12 mouse cellular contexts compared by ENCODE assay signal in genomic region chr4:44179748-44180147, GRCm38 (mm10). TPM values are rescaled to one million over a fixed set of nuclear protein-coding genes. Genes with fewer than 3 reads are reported as not detected.
A peak's percentile ranks its signal among the peaks of the same experiment; 100 is the strongest.
DNase-seq lines count a peak whose midpoint lies in the region; ATAC-seq and TF ChIP-seq lines count a peak whose summit lies in the region.
"Had no signal": no experiment of that assay in that cellular context is flagged by ENCODE, and none has a peak within 500 bp of the region (broad histone marks: within the 10 kb centered on the region; RNA-seq: fewer than 3 reads in every experiment).

No protein-coding gene starts in this region.

- H3K9me3 ChIP-seq in forebrain, postnatal 0 days (ENCODE audit: low read length): no peaks in the 10 kb centered on the region
- no peaks in the 10 kb centered on the region for H3K9me3 ChIP-seq in forebrain, embryonic 11.5 days (ENCODE audit: control insufficient read depth, low read length)
- H3K9me3 ChIP-seq: liver, embryonic 15.5 days had no signal

- no peak overlapping the region for H3K4me3 ChIP-seq in forebrain, postnatal 0 days (ENCODE audit: low read depth, low read length)
- no peak overlapping the region for H3K4me3 ChIP-seq in forebrain, embryonic 11.5 days (ENCODE audit: low read depth, low read length)
- no peak overlapping the region for H3K4me3 ChIP-seq in layer of hippocampus, adult 2 months
- H3K4me3 ChIP-seq: liver, embryonic 15.5 days had no signal

- no peak overlapping the region for H3K9ac ChIP-seq in forebrain, postnatal 0 days
- no peak overlapping the region for H3K9ac ChIP-seq in forebrain, embryonic 11.5 days (ENCODE audit: low read length)
- H3K9ac ChIP-seq: liver, embryonic 15.5 days had no signal

- H3K4me2 ChIP-seq in forebrain, postnatal 0 days (ENCODE audit: low read depth): no peak overlapping the region
- H3K4me2 ChIP-seq in forebrain, embryonic 11.5 days (ENCODE audit: low read depth, low read length, severe bottlenecking): no peak overlapping the region
- H3K4me2 ChIP-seq: liver, embryonic 15.5 days had no signal

- 28% methylated on average over 5 of the region's 5 CpGs for WGBS in forebrain, postnatal 0 days
- WGBS in forebrain, embryonic 11.5 days: 85% methylated on average over 5 of the region's 5 CpGs

- no peaks in the 10 kb centered on the region for H3K27me3 ChIP-seq in forebrain, postnatal 0 days (ENCODE audit: insufficient read depth, low read length)
- no peaks in the 10 kb centered on the region for H3K27me3 ChIP-seq in forebrain, embryonic 11.5 days (ENCODE audit: control insufficient read depth, insufficient read depth, low read length)
- H3K27me3 ChIP-seq: liver, embryonic 15.5 days had no signal

- no peaks in the 10 kb centered on the region for H3K4me1 ChIP-seq in forebrain, postnatal 0 days (ENCODE audit: insufficient read depth)
- no peaks in the 10 kb centered on the region for H3K4me1 ChIP-seq in forebrain, embryonic 11.5 days (replicated peaks; ENCODE audit: control insufficient read depth, insufficient read depth, low read length)

- H3K27ac ChIP-seq in forebrain, postnatal 0 days (ENCODE audit: low read depth, low read length): no peak overlapping the region
- no peak overlapping the region for H3K27ac ChIP-seq in forebrain, embryonic 11.5 days (ENCODE audit: low read depth, low read length)
- peak overlapping the region; percentile 36; the same call in 1 of the 2 replicates for H3K27ac ChIP-seq in layer of hippocampus, adult 2 months
- H3K27ac ChIP-seq: liver, embryonic 15.5 days; stomach, postnatal 0 days had no signal

- peak; percentile 40 for ATAC-seq in forebrain, postnatal 0 days
- ATAC-seq in forebrain, embryonic 11.5 days (replicated peaks; ENCODE audit: low FRiP score): no peak

- TF ChIP-seq CTCF in forebrain, postnatal 0 days (IDR thresholded peaks at IDR 0.05; ENCODE audit: low read depth): no peak
- no peak; the same call in 1 of the 2 replicates for TF ChIP-seq CTCF in layer of hippocampus, adult 2 months (conservative IDR thresholded peaks at IDR 0.05)

- H3K36me3 ChIP-seq in forebrain, postnatal 0 days (ENCODE audit: insufficient read depth): no peaks in the 10 kb centered on the region
- no peaks in the 10 kb centered on the region for H3K36me3 ChIP-seq in forebrain, embryonic 11.5 days (ENCODE audit: control insufficient read depth, insufficient read depth, low read length)
- H3K36me3 ChIP-seq: liver, embryonic 15.5 days had no signal

- peak; percentile 18 for DNase-seq in forebrain, postnatal 0 days
- no peak for DNase-seq in forebrain, embryonic 11.5 days (ENCODE audit: low spot score)
- DNase-seq in layer of hippocampus, adult 2 months (ENCODE audit: low spot score in 2 of 2): peak in 1 of 2 experiments; percentile 18
- DNase-seq in layer of hippocampus, adult 11-12 months (ENCODE audit: low spot score): no peak
- DNase-seq in urinary bladder, postnatal 14 days (ENCODE audit: low spot score): peak; percentile 18
- no peak for DNase-seq in urinary bladder, adult 2 months (ENCODE audit: low spot score)
- DNase-seq in skeletal muscle tissue, adult 2 months (ENCODE audit: low read depth, low spot score): peak; percentile 7
- no peak for DNase-seq in cerebellum, adult 8-10 months
- DNase-seq: kidney, postnatal 10 days; thymus, postnatal 4 days had no signal

RNA-seq across cellular contexts. Expression of gene Rnf38, which starts 53.8 kb away (rescaled TPM):
- total RNA-seq in forebrain, postnatal 0 days (2014; rRNA removed): 51.4 and 82.7 TPM in 2 replicates
- polyA plus RNA-seq in forebrain, postnatal 0 days (2015; fragmentation: Nextera tagmentation; extraction: Ambion mirVana): 12.3 and 17.6 TPM in 2 replicates
- polyA plus RNA-seq in forebrain, embryonic 11.5 days (2014; fragmentation: Nextera tagmentation; extraction: Ambion mirVana): 58.4 and 60.3 TPM in 2 replicates
- total RNA-seq in layer of hippocampus, adult 2 months (2021): 10 to 100 TPM; 49.8 to 52.3 TPM
- polyA plus RNA-seq in urinary bladder, adult 2 months (2012; rRNA removed): 46.6 and 66.7 TPM in 2 replicates

Comparison
In these comparisons a context has a peak if more than half of its experiments do, and no peak if none do; other contexts are left out.
1. DNase-seq: peak in forebrain, postnatal 0 days (single experiment), urinary bladder, postnatal 14 days (single experiment) and skeletal muscle tissue, adult 2 months (single experiment); none in forebrain, embryonic 11.5 days (single experiment), layer of hippocampus, adult 11-12 months (single experiment), urinary bladder, adult 2 months (single experiment) and cerebellum, adult 8-10 months (single experiment).